Mouse (Mus musculus) urinary bladder, postnatal 4 days (tissue): ENCODE data around the gene Cnnm3.

Source experiments
- DNase-seq, 2 experiments: peaks; one replicate each; pipeline ENCODE4 v3.0.0; 2021 to 2022; ENCODE audit warnings: low spot score in 2 of 2

The Cnnm3 gene

GRCm38 (mm10) chr1:36556553-36557456, 45.1 kb downstream of the Cnnm3 start:
- DNase-seq: peak; percentile 92 to 97

- DNase-seq: peak; percentile 91
Observed at GRCm38 (mm10) chr1:36557457-36558011, 45.9 kb downstream of the Cnnm3 start.

GRCm38 (mm10) chr1:36558031-36558993, 46.6 kb downstream of the Cnnm3 start, which contains the start of gene Sema4c:
Gene Sema4c, minus strand, starts transcription at chr1:36558349.
- DNase-seq: peak; percentile 75 to 77

- no peak for DNase-seq
Observed at GRCm38 (mm10) chr1:36559256-36559655, 47.6 kb downstream of the Cnnm3 start.

GRCm38 (mm10) chr1:36559888-36560287, 48.2 kb downstream of the Cnnm3 start:
- DNase-seq: no peak

GRCm38 (mm10) chr1:36560903-36561302, 49.2 kb downstream of the Cnnm3 start:
- no peak for DNase-seq

GRCm38 (mm10) chr1:36562388-36562787, 50.7 kb downstream of the Cnnm3 start:
- DNase-seq: no peak

GRCm38 (mm10) chr1:36563197-36563596, 51.5 kb downstream of the Cnnm3 start:
- DNase-seq: no peak

- DNase-seq: no peak
Observed at GRCm38 (mm10) chr1:36563632-36564031, 52.0 kb downstream of the Cnnm3 start.

- no peak for DNase-seq
Observed at GRCm38 (mm10) chr1:36564101-36564500, 52.4 kb downstream of the Cnnm3 start.

- no peak for DNase-seq
Observed at GRCm38 (mm10) chr1:36566425-36566824, 54.8 kb downstream of the Cnnm3 start.

GRCm38 (mm10) chr1:36567818-36568603, 56.3 kb downstream of the Cnnm3 start:
- DNase-seq: no peak

- no peak for DNase-seq
Observed at GRCm38 (mm10) chr1:36568776-36569175, 57.1 kb downstream of the Cnnm3 start.

- DNase-seq: no peak
Observed at GRCm38 (mm10) chr1:36569694-36570276, 58.1 kb downstream of the Cnnm3 start.

GRCm38 (mm10) chr1:36570320-36570719, 58.7 kb downstream of the Cnnm3 start:
- DNase-seq: no peak

GRCm38 (mm10) chr1:36571627-36572026, 60.0 kb downstream of the Cnnm3 start:
- DNase-seq: no peak

GRCm38 (mm10) chr1:36572140-36572700, 60.6 kb downstream of the Cnnm3 start:
- no peak for DNase-seq

- no peak for DNase-seq
Observed at GRCm38 (mm10) chr1:36572709-36573108, 61.0 kb downstream of the Cnnm3 start.

- DNase-seq: no peak
Observed at GRCm38 (mm10) chr1:36573524-36573923, 61.9 kb downstream of the Cnnm3 start.

- no peak for DNase-seq
Observed at GRCm38 (mm10) chr1:36574196-36574955, 62.7 kb downstream of the Cnnm3 start.
